Mouse (Mus musculus): ENCODE data around the gene Dek. TPM values are rescaled to one million over a fixed set of nuclear protein-coding genes. Genes with fewer than 3 reads are reported as not detected.
A peak's percentile ranks its signal among the peaks of the same experiment; 100 is the strongest.

Dek gene
- total and polyA plus RNA-seq, 3 experiments = 97.9 to 5,191 (median 207) TPM

DNA sequence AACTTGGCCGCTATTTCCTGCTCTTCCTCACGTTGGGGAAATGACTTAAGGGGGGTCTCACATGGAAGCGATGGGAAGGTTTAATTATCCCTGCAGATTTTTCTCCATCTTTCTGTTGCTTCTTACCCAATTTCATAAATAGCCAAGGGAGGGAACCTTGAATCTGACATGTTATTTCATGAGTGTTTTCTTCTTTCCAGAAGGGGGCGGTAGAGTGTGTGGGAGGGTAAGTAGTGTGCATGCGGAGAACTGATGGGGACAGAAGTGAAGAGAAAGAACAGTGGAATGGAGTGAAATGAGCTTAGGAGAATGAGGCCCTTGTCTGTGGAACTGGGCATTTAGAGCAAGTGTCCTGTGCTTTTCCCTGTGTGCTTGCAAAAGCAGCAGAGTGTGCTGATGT, 27.2 kb downstream of the Dek start:
- no peak for TF ChIP-seq TAL1 (IDR thresholded peaks at IDR 0.05; ENCODE audit: low read length)
- peak; percentile 31 for TF ChIP-seq RAD21 (IDR thresholded peaks at IDR 0.05; ENCODE audit: low read depth, low read length)
- TF ChIP-seq GATA1 (IDR thresholded peaks at IDR 0.05; ENCODE audit: low read depth, low read length) = no peak
- TF ChIP-seq SMC3 (IDR thresholded peaks at IDR 0.05; ENCODE audit: low read depth, low read length) = peak; percentile 48
- no peak for TF ChIP-seq ZC3H11A (IDR thresholded peaks at IDR 0.05; ENCODE audit: low read depth, low read length)
- TF ChIP-seq MAFK (IDR thresholded peaks at IDR 0.05; ENCODE audit: borderline replicate concordance, low read depth, low read length) = no peak
- TF ChIP-seq MYB (IDR thresholded peaks at IDR 0.05; ENCODE audit: low read depth, low read length) = no peak
- TF ChIP-seq CTCF (IDR thresholded peaks at IDR 0.05 in 2 of 3, conservative IDR thresholded peaks at IDR 0.05 in 1 of 3; ENCODE audit: control insufficient read depth in 1 of 3, insufficient read depth in 1 of 3, low read depth in 2 of 3, low read length in 3 of 3, poor library complexity in 1 of 3, severe bottlenecking in 1 of 3) = peak; percentile 30 to 62 (median 57)
- H3K36me3 ChIP-seq (ENCODE audit: control insufficient read depth in 1 of 2, insufficient read depth in 2 of 2, low read length in 2 of 2) = peaks cover 0 to 5% of the 10 kb centered on the region in 2 experiments; a peak in 2 of 4 replicates
- no peaks in the 10 kb centered on the region for H3K9me3 ChIP-seq (replicated peaks; ENCODE audit: insufficient read depth, low read length)
- H3K4me3 ChIP-seq (ENCODE audit: control insufficient read depth in 1 of 2, insufficient read depth in 1 of 2, low read depth in 2 of 2, low read length in 2 of 2) = no peak overlapping the region
- H3K4me1 ChIP-seq (ENCODE audit: control insufficient read depth in 1 of 2, insufficient read depth in 2 of 2, low read length in 2 of 2) = no peaks in the 10 kb centered on the region
- H3K79me2 ChIP-seq (ENCODE audit: control insufficient read depth, insufficient read depth, low read length, poor library complexity) = no peaks in the 10 kb centered on the region
- peak; percentile 51 for DNase-seq (ENCODE audit: low read depth, low spot score)
- H3K27me3 ChIP-seq (ENCODE audit: control insufficient read depth in 1 of 2, insufficient read depth in 2 of 2, low read length in 2 of 2) = no peaks in the 10 kb centered on the region
- H3K9ac ChIP-seq (ENCODE audit: control insufficient read depth, low read depth, low read length, poor library complexity, severe bottlenecking) = no peak overlapping the region
- H3K27ac ChIP-seq (ENCODE audit: control insufficient read depth, low read depth, low read length) = no peak overlapping the region

DNA sequence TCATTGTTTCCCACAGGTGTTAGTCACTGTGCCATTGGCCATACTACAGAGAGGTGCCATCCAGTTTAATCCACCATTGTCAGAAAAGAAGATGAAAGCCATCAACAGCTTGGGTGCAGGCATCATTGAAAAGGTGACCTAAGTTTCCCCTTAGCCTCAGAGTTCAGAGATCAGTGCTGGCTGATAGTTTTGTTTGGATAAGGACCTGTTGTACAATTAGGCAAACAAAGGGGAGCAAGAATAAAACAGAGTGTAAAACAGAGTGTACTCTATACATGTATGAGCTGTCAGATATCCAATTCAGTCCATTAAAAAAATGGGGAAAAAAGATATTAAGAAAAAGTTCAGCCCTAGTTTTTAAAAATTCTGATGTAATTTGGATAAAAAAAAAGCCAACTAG, 28.6 kb downstream of the Dek start:
- no peak for TF ChIP-seq UBTF (IDR thresholded peaks at IDR 0.05; ENCODE audit: borderline replicate concordance, insufficient read depth, low read depth, low read length)
- TF ChIP-seq CHD2 (IDR thresholded peaks at IDR 0.05; ENCODE audit: low read length) = no peak
- TF ChIP-seq TBP (IDR thresholded peaks at IDR 0.05; ENCODE audit: low read depth, low read length) = no peak
- no peak for TF ChIP-seq ZNF384 (IDR thresholded peaks at IDR 0.05; ENCODE audit: low read depth, low read length)
- TF ChIP-seq JUND (IDR thresholded peaks at IDR 0.05; ENCODE audit: low read depth, low read length) = no peak
- no peak for TF ChIP-seq USF2 (IDR thresholded peaks at IDR 0.05; ENCODE audit: borderline replicate concordance in 1 of 2, insufficient read depth in 1 of 2, low read depth in 1 of 2, low read length in 2 of 2)
- no peak for TF ChIP-seq GABPA (IDR thresholded peaks at IDR 0.05; ENCODE audit: low read depth, low read length)
- no peak for TF ChIP-seq ZMIZ1 (IDR thresholded peaks at IDR 0.05; ENCODE audit: low read depth, low read length)
- no peak for TF ChIP-seq NELFE (IDR thresholded peaks at IDR 0.05; ENCODE audit: low read depth, low read length)
- Histone ChIP-seq H3K9ac (ENCODE audit: control insufficient read depth, low read depth, low read length, poor library complexity, severe bottlenecking) (no peak overlapping the region), H3K27me3 (ENCODE audit: control insufficient read depth in 1 of 2, insufficient read depth in 2 of 2, low read length in 2 of 2) (no peaks in the 10 kb centered on the region), H3K79me2 (ENCODE audit: control insufficient read depth, insufficient read depth, low read length, poor library complexity) (no peaks in the 10 kb centered on the region), H3K9me3 (replicated peaks; ENCODE audit: insufficient read depth, low read length) (no peaks in the 10 kb centered on the region), H3K27ac (ENCODE audit: control insufficient read depth, low read depth, low read length) (no peak overlapping the region), H3K4me3 (ENCODE audit: control insufficient read depth in 1 of 2, insufficient read depth in 1 of 2, low read depth in 2 of 2, low read length in 2 of 2) (no peak overlapping the region), H3K4me1 (ENCODE audit: control insufficient read depth in 1 of 2, insufficient read depth in 2 of 2, low read length in 2 of 2) (no peaks in the 10 kb centered on the region), H3K36me3 (ENCODE audit: control insufficient read depth in 1 of 2, insufficient read depth in 2 of 2, low read length in 2 of 2) (peaks cover 0 to 2% of the 10 kb centered on the region in 2 experiments; a peak in 1 of 4 replicates)
- no peak for DNase-seq (ENCODE audit: low read depth, low spot score)

All from MEL (cell line).